Mouse (Mus musculus) erythroblast, embryonic 14.5 days (primary cell): ENCODE measurements at regions not wholly inside any gene's neighbourhood (a gene's known extent, or its start where the extent isn't known, plus 50 kb on each side); places are given as distances from the start of the nearest gene placed in this dataset.

Source experiments
- H3K27me3 ChIP-seq: 2 replicates; pipeline ENCODE4 v1.6.1; 2012; ENCODE audit warnings: inconsistent platforms; ENCODE audit not compliant: control insufficient read depth
- H3K36me3 ChIP-seq: 2 replicates; pipeline ENCODE4 v1.6.1; 2012; ENCODE audit warnings: mild to moderate bottlenecking, inconsistent platforms; ENCODE audit not compliant: control insufficient read depth
- H3K4me1 ChIP-seq: 2 replicates; pipeline ENCODE4 v1.6.1; 2012; ENCODE audit warnings: inconsistent platforms; ENCODE audit not compliant: control insufficient read depth
- H3K4me3 ChIP-seq: replicated peaks from 2 replicates; pipeline ENCODE3; 2012; ENCODE audit warnings: moderate library complexity, mild to moderate bottlenecking, inconsistent platforms
- H3K9me3 ChIP-seq: 2 replicates; pipeline ENCODE4 v1.6.1; 2012; ENCODE audit warnings: low read length, inconsistent platforms, mixed read lengths; ENCODE audit not compliant: control insufficient read depth
- GATA1 ChIP-seq: IDR thresholded peaks from 2 replicates; pipeline ENCODE4 v1.6.1; 2012; ENCODE audit warnings: low read length, inconsistent platforms, mixed read lengths
- TAL1 ChIP-seq: IDR thresholded peaks from 3 replicates; pipeline ENCODE4 v1.6.1; 2012; ENCODE audit warnings: low read length, inconsistent platforms, mixed read lengths

DNA sequence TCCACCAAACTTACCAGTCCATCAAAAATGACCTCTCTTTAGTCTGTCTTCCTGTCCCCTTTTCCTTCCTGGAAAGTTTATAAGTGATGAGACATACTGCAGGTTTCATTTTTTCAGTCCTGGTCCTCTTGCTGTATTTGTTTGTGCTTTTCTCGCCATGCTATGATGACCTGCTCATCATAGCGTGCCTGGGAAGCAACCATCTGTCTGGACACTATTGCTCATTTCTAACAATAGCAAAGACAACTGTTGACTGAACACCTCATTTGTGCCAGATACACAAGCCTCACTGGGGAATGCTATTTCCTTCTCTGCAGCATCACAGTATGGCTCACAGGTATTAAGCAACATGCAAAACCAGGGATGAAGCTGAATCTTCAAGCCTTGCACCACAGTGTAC is 85.2 kb upstream of the Cdkn2b start:
- no peaks in the 10 kb centered on the region for H3K9me3 ChIP-seq
- TF ChIP-seq TAL1 (no peak), GATA1 (no peak)
- H3K27me3 ChIP-seq: no peaks in the 10 kb centered on the region
- H3K36me3 ChIP-seq: no peaks in the 10 kb centered on the region
- no peak overlapping the region for H3K4me3 ChIP-seq
- no peaks in the 10 kb centered on the region for H3K4me1 ChIP-seq

DNA sequence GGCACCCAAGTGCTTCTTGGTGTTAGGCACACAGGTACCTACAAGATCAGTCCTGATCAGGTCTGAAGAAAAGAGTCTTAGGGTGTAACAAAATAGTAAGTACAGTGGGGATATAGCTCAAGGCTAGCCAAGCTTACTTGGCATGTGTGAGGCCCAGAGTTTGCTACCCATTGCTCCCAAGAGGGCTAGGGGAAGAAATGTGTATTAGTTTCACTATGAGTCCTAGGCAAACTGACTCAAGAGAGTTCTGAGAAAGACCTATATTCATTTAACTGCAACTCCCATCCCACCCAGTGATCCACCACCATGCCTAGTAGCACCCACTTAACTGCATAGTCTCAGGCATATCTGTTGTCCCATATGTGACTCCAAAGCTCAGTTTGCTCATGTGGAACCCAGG is 84.5 kb upstream of the Cdkn2b start:
- TF ChIP-seq TAL1 (no peak), GATA1 (no peak)
- no peaks in the 10 kb centered on the region for H3K4me1 ChIP-seq
- H3K36me3 ChIP-seq: no peaks in the 10 kb centered on the region
- no peaks in the 10 kb centered on the region for H3K27me3 ChIP-seq
- H3K9me3 ChIP-seq: no peaks in the 10 kb centered on the region
- no peak overlapping the region for H3K4me3 ChIP-seq

DNA sequence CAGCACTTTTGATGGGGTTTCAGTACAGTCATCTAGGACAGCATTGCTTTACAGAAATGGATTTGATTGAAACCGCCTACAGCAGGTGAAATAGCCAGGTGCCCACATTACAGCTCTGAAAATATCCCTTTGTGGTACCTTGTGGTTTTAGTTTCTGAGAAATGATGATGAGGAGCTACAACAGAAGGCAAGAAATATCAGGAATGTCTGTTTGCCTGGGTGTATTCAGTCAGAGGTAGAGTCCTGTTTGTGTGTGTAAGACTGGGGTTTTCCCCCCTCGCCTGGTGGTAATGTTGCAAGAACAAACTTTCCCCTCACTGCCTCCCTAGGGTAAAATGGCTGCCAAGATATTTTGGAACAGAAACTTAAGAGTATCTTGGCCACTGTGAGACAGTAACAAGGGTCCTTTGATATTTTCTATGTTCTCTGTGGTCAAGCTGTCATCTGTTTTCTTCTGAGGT is 82.4 kb upstream of the Cdkn2b start:
- Histone ChIP-seq H3K27me3 (no peaks in the 10 kb centered on the region), H3K4me3 (no peak overlapping the region), H3K4me1 (no peaks in the 10 kb centered on the region), H3K9me3 (no peaks in the 10 kb centered on the region), H3K36me3 (no peaks in the 10 kb centered on the region)
- TF ChIP-seq GATA1 (no peak), TAL1 (no peak)

DNA sequence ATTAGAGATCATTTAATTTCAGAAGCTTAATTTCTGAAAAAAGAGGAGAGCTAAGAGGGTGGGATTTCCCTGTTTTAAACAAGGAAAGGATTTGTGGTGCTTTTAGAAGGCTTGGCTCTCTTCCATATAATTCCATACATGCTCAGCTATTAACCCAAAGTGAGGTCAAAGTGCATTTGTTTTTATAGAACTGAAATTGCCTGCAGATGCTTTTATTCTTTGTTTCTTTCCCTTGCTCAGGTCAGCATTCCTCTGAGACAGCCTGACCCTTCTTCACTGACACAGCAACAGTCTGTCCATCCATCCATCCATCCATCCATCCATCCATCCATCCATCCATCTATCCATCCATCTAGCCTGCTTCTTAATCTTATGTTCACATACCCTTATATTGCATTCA is 82.0 kb upstream of the Cdkn2b start:
- TF ChIP-seq GATA1 (no peak), TAL1 (no peak)
- Histone ChIP-seq H3K4me3 (no peak overlapping the region), H3K36me3 (no peaks in the 10 kb centered on the region), H3K27me3 (no peaks in the 10 kb centered on the region), H3K9me3 (no peaks in the 10 kb centered on the region), H3K4me1 (no peaks in the 10 kb centered on the region)

DNA sequence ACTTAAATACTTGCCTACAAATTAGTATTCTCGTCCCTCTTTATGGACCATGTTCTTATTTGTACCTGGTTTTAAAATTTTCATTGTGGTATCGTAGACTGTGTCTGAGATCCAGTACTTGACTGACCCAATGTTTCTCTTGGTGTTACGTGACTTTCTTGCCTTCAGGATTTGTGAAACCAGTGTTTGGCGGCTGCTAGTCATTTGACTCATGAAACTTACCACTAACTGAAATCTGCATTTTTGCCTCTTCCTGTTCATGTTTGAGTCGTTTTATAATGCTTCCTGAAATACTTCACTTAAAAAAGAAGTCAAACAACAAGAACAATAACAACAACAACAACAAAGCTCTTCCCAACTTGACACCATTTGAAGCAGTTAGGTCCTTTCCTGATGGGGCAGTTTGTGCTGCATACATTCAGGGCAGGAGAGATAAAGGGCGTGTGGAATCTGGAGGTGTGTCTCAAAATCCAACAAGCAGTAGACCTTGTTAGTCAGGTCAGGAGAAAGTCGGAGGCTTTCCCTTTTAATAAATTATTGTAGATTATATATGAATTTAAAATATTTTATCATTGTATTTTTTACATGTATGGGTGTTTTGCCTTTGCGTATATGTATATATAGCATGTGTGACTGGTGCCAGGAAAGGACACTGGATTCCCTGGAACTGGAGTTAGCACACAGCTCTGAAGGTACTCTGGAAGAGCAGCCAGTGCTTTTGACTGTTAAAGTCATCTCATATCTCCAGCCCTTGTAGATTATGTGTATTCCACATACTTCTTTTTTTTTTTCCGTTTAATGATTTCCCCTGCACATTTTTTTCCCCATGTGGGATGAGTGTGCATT is 80.8 kb upstream of the Cdkn2b start:
- no peak for TF ChIP-seq TAL1
- H3K4me3 ChIP-seq: no peak overlapping the region
- H3K27me3 ChIP-seq: no peaks in the 10 kb centered on the region
- H3K36me3 ChIP-seq: no peaks in the 10 kb centered on the region
- H3K9me3 ChIP-seq: no peaks in the 10 kb centered on the region
- no peaks in the 10 kb centered on the region for H3K4me1 ChIP-seq

DNA sequence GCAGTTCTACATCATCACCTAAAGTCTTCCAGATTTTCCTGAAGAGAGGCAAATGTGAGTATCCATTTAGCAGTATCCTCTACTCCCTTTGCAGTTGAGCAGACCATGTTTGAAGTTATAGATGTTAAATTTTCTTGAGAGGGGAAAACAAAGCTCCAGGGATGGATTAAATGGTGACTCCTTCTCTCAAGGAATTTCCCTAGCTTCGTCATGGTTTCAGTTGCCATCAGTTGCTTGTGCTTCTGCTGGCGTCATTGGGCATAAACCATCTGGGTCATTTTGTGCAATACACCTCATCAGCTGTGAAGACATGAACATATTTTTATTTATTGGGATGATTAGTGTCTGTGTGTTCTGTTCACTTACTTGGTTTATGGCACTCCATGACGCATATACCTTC is 72.7 kb upstream of the Cdkn2b start:
- H3K36me3 ChIP-seq: no peaks in the 10 kb centered on the region
- no peak overlapping the region for H3K4me3 ChIP-seq
- no peaks in the 10 kb centered on the region for H3K9me3 ChIP-seq
- H3K27me3 ChIP-seq: no peaks in the 10 kb centered on the region
- H3K4me1 ChIP-seq: peaks cover 4% of the 10 kb centered on the region
- no peak for TF ChIP-seq GATA1
- TF ChIP-seq TAL1: no peak

DNA sequence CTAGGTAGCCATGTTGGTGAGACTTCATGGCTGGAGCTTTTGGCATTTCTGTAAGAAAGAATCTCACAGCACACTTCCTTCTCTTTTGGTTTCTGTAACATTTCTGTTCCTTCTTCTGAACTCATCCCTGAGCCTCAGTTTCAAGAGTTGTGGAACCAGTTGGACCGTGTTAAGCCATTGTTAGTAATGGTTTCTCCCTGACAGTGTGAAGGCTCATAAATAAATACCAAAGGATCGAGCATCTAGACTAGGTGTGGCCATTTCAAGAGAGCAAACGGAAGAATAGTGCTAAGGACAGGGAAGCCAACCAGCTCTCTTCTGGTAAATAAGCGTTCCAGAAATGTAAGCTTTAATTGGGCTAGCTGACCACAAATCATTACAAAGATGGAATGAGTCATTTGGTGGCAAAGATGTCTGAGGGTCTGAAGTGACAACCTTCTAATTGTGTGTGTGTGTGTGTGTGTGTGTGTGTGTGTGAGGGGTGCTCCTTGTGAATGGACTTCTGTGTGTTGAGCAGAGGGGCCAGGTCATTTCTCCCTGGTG is 71.7 kb upstream of the Cdkn2b start:
- H3K36me3 ChIP-seq: no peaks in the 10 kb centered on the region
- H3K4me1 ChIP-seq: peaks cover 4% of the 10 kb centered on the region
- no peaks in the 10 kb centered on the region for H3K27me3 ChIP-seq
- H3K4me3 ChIP-seq: no peak overlapping the region
- TF ChIP-seq TAL1 (no peak), GATA1 (no peak)
- H3K9me3 ChIP-seq: no peaks in the 10 kb centered on the region

DNA sequence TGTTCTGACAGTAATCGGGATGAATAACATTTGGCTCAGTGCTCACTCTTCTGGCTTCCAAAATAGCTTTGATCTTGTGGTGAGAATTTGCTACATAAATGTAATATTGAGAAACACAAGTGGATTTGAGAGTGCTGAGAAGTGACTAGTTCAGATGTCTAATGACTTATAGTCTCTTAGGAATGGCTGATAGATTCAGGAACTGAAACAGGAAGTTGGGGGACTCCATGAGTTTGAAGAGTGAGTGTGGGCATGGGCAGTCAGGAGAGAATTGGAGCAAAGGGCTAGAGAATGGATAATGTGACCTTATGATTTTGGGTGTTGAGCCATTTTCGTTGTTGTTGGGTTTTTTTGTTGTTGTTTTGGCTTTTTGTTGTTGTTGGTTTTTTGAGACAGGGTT is 70.9 kb upstream of the Cdkn2b start:
- peaks cover 4% of the 10 kb centered on the region for H3K4me1 ChIP-seq
- no peaks in the 10 kb centered on the region for H3K27me3 ChIP-seq
- no peaks in the 10 kb centered on the region for H3K36me3 ChIP-seq
- no peak overlapping the region for H3K4me3 ChIP-seq
- TF ChIP-seq GATA1 (no peak), TAL1 (no peak)
- no peaks in the 10 kb centered on the region for H3K9me3 ChIP-seq

DNA sequence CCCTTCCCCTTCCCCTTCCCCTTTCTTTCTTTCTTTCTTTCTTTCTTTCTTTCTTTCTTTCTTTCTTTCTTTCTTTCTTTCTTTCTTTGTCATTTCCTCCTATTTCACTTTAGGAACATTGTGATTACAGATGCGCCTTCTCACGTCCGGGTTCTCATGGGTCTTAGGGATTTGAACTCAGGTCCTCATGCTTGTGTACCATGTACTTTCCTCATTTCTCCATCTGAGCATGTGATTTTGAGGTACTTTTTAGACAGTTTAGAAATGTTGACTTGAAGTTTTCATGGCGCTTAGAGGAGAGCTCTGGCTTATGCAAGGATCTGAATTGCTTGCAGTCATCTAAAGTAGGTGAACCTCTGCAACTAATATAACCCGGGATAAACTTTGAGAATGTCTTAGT is 70.2 kb upstream of the Cdkn2b start:
- peaks cover 4% of the 10 kb centered on the region for H3K4me1 ChIP-seq
- no peaks in the 10 kb centered on the region for H3K36me3 ChIP-seq
- H3K27me3 ChIP-seq: no peaks in the 10 kb centered on the region
- H3K9me3 ChIP-seq: no peaks in the 10 kb centered on the region
- TF ChIP-seq GATA1 (no peak), TAL1 (no peak)
- no peak overlapping the region for H3K4me3 ChIP-seq
